Mouse (Mus musculus) heart, postnatal 0 days (tissue): Measurements from ENCODE around the gene Arhgap8.

Experiments used
- CTCF ChIP-seq: IDR thresholded peaks from 2 replicates; pipeline ENCODE4 v1.5.1; 2016; ENCODE audit warnings: antibody characterized with exemption, control low read depth, low read depth
- EP300 ChIP-seq: IDR thresholded peaks from 2 replicates; pipeline ENCODE4 v1.6.1; 2016; ENCODE audit warnings: antibody characterized with exemption, low read depth

DNA sequence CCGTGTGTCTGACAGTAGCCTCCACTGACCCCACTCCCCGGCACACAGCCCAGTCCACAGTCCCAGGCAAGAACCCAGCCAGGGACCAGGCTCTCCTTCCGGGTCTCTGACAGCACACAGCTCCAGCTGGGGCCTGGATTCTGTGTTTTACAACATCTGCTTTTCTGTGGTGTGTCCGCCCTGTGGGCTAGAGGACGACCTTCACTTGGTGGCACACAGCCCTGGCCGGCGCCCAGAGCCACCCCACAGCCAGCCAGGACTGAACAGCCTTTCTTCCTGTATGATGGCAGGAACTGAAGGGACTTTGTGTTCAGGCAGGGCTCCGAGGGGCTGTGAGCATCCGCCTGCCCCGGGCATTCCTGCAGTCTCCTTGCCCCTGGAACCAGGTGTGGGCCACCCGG lies 22.2 kb upstream of the Arhgap8 start:
- no peak for TF ChIP-seq CTCF
- TF ChIP-seq EP300 = no peak
